ENCODE assay signal across 8 mouse cellular contexts in genomic region chr17:45685171-45686092, GRCm38 (mm10). TPM values are rescaled to one million over a fixed set of nuclear protein-coding genes. Genes with fewer than 3 reads are reported as not detected.
DNase-seq lines count a peak whose midpoint lies in the region; ATAC-seq and TF ChIP-seq lines count a peak whose summit lies in the region.

No protein-coding gene starts in this region.

- WGBS in embryonic facial prominence, embryonic 15.5 days, result under 1% methylated on average over 58 of the region's 58 CpGs

- peak; percentile 53 for DNase-seq in adrenal gland, adult 18-20 months (ENCODE audit: low spot score in 2 of 2)
- DNase-seq in adrenal gland, postnatal 4 days (ENCODE audit: low spot score in 2 of 2), result no peak
- DNase-seq in adrenal gland, postnatal 10 days, result peak; percentile 59
- peak; percentile 60 to 66 for DNase-seq in heart, postnatal 10 days
- peak in 1 of 2 experiments; percentile 50 for DNase-seq in left cerebral cortex, adult 2 months (ENCODE audit: extremely low spot score in 1 of 2, low spot score in 2 of 2)
- peak; percentile 21 for DNase-seq in spleen, adult 12 weeks (ENCODE audit: low spot score)

- no peaks in the 10 kb centered on the region for H3K36me3 ChIP-seq in embryonic facial prominence, embryonic 15.5 days

- TF ChIP-seq CTCF in left cerebral cortex, adult 2 months (IDR thresholded peaks at IDR 0.05), result no peak

- peak; percentile 35 for ATAC-seq in embryonic facial prominence, embryonic 15.5 days (ENCODE audit: insufficient number of reproducible peaks, low FRiP score, low TSS enrichment, low read depth)
- peak; percentile 50 for ATAC-seq in megakaryocyte progenitor cell, adult 5-6 weeks (replicated peaks; ENCODE audit: poor library complexity)

- peak overlapping the region; percentile 72 for H3K4me2 ChIP-seq in embryonic facial prominence, embryonic 15.5 days (replicated peaks)

- H3K9me3 ChIP-seq in embryonic facial prominence, embryonic 15.5 days (replicated peaks), result no peaks in the 10 kb centered on the region

- H3K27me3 ChIP-seq in embryonic facial prominence, embryonic 15.5 days, result no peaks in the 10 kb centered on the region

- peak overlapping the region; percentile 87 for H3K27ac ChIP-seq in embryonic facial prominence, embryonic 15.5 days (replicated peaks)
- H3K27ac ChIP-seq in left cerebral cortex, adult 2 months, result peak overlapping the region; percentile 98

- intact Hi-C loops in heart, postnatal 10 days (cut with DNase I), result no loop called here
- intact Hi-C loops in left cerebral cortex, adult 2 months (cut with DNase I), result no loop called here

- H3K4me1 ChIP-seq in embryonic facial prominence, embryonic 15.5 days, result peaks cover 34% of the 10 kb centered on the region

- peak overlapping the region; percentile 77 for H3K9ac ChIP-seq in embryonic facial prominence, embryonic 15.5 days

- H3K4me3 ChIP-seq in embryonic facial prominence, embryonic 15.5 days (replicated peaks), result peak overlapping the region; percentile 83
- H3K4me3 ChIP-seq in left cerebral cortex, adult 2 months, result peak overlapping the region; percentile 85

RNA-seq across cellular contexts. Expression of gene Mrpl14, which starts 0.7 kb away (rescaled TPM):
- 100 to 1,000 TPM; 104 to 109 TPM for total RNA-seq in adrenal gland, adult 18-20 months (2021)
- 100 to 1,000 TPM in 1 of 2 experiments, 10 to 100 TPM in 1; 95.6 to 103 TPM for total RNA-seq in adrenal gland, postnatal 4 days (2021)
- 100 to 1,000 TPM; 131 to 137 TPM for total RNA-seq in adrenal gland, postnatal 10 days (2021)
- 157 and 165 TPM in 2 replicates for polyA plus RNA-seq in embryonic facial prominence, embryonic 15.5 days (2015; fragmentation: Nextera tagmentation; extraction: Ambion mirVana)
- 100 to 1,000 TPM in 1 of 2 experiments, 10 to 100 TPM in 1; 94.7 to 108 TPM for total RNA-seq in heart, postnatal 10 days (2021)
- total RNA-seq in left cerebral cortex, adult 2 months (2021), result 10 to 100 TPM; 42.4 to 44.1 TPM
- 35.2 and 47.5 TPM in 2 replicates for total RNA-seq in megakaryocyte progenitor cell, adult 5-6 weeks (2015)
- 24.9 and 34.2 TPM in 2 replicates for total RNA-seq in megakaryocyte progenitor cell, adult 5-6 weeks (2017)

RNA-seq across cellular contexts. Expression of gene Tmem63b, which starts 1.3 kb away (rescaled TPM):
- 10 to 100 TPM; 41.0 to 41.4 TPM for total RNA-seq in adrenal gland, adult 18-20 months (2021)
- 10 to 100 TPM; 49.5 to 57.6 TPM for total RNA-seq in adrenal gland, postnatal 4 days (2021)
- 10 to 100 TPM; 44.9 to 56.8 TPM for total RNA-seq in adrenal gland, postnatal 10 days (2021)
- 45.8 and 52.4 TPM in 2 replicates for polyA plus RNA-seq in embryonic facial prominence, embryonic 15.5 days (2015; fragmentation: Nextera tagmentation; extraction: Ambion mirVana)
- 10 to 100 TPM; 81.4 to 86.9 TPM for total RNA-seq in heart, postnatal 10 days (2021)
- total RNA-seq in left cerebral cortex, adult 2 months (2021), result 100 to 1,000 TPM; 176 to 184 TPM
- total RNA-seq in megakaryocyte progenitor cell, adult 5-6 weeks (2015), result 3.9 and 5.0 TPM in 2 replicates
- total RNA-seq in megakaryocyte progenitor cell, adult 5-6 weeks (2017), result 2.0 and 5.5 TPM in 2 replicates

RNA-seq across cellular contexts. Expression of gene Capn11, which starts 26.3 kb away (rescaled TPM):
- total RNA-seq in adrenal gland, adult 18-20 months (2021), result under 1 TPM; 0.19 to 0.40 TPM
- 1 to 10 TPM in 1 of 2 experiments, not detected in 1; 2.2 TPM for total RNA-seq in adrenal gland, postnatal 4 days (2021)
- under 1 TPM in 1 of 2 experiments, not detected in 1; 0.63 TPM for total RNA-seq in adrenal gland, postnatal 10 days (2021)
- 0.71 and 0.77 TPM in 2 replicates for polyA plus RNA-seq in embryonic facial prominence, embryonic 15.5 days (2015; fragmentation: Nextera tagmentation; extraction: Ambion mirVana)
- not detected for total RNA-seq in heart, postnatal 10 days (2021)
- 1 to 10 TPM in 1 of 2 experiments, under 1 TPM in 1; 0.25 to 1.5 TPM for total RNA-seq in left cerebral cortex, adult 2 months (2021)
- total RNA-seq in megakaryocyte progenitor cell, adult 5-6 weeks (2015), result 0.07 TPM in 1 of 2 replicates, not detected in the other
- total RNA-seq in megakaryocyte progenitor cell, adult 5-6 weeks (2017), result 0.17 TPM in 1 of 2 replicates, not detected in the other

RNA-seq across cellular contexts. Expression of gene 1600014C23Rik, which starts 48.2 kb away (rescaled TPM):
- not detected for total RNA-seq in adrenal gland, adult 18-20 months (2021)
- total RNA-seq in adrenal gland, postnatal 4 days (2021), result not detected
- not detected for total RNA-seq in adrenal gland, postnatal 10 days (2021)
- 0.49 TPM in 1 of 2 replicates, not detected in the other for polyA plus RNA-seq in embryonic facial prominence, embryonic 15.5 days (2015; fragmentation: Nextera tagmentation; extraction: Ambion mirVana)
- not detected for total RNA-seq in heart, postnatal 10 days (2021)
- not detected for total RNA-seq in left cerebral cortex, adult 2 months (2021)
- total RNA-seq in megakaryocyte progenitor cell, adult 5-6 weeks (2015), result not detected in 2 replicates
- not detected in 2 replicates for total RNA-seq in megakaryocyte progenitor cell, adult 5-6 weeks (2017)

Comparison
In these comparisons a context has a peak if more than half of its experiments do, and no peak if none do; other contexts are left out.
1. DNase-seq: peak in adrenal gland, adult 18-20 months (2 of 2), adrenal gland, postnatal 10 days (single experiment), heart, postnatal 10 days (2 of 2) and spleen, adult 12 weeks (single experiment); none in adrenal gland, postnatal 4 days (0 of 2).
2. RNA of gene Tmem63b, which starts 1.3 kb away (total RNA-seq): 176 to 184 TPM in left cerebral cortex, adult 2 months, 81.4 to 86.9 TPM in heart, postnatal 10 days, 49.5 to 57.6 TPM in adrenal gland, postnatal 4 days, 44.9 to 56.8 TPM in adrenal gland, postnatal 10 days and 41.0 to 41.4 TPM in adrenal gland, adult 18-20 months; 2.0 to 5.5 TPM in megakaryocyte progenitor cell, adult 5-6 weeks; every median in the first group is over 4 times any median in the second.